Mouse (Mus musculus): ENCODE measurements around the gene Plk3.

GRCm38 (mm10) chr4:117098764-117099036 is 35.1 kb downstream of the Plk3 start:
- no peak for TF ChIP-seq GATA1 (IDR thresholded peaks at IDR 0.05; ENCODE audit: low read length)
- TF ChIP-seq TAL1 (IDR thresholded peaks at IDR 0.05; ENCODE audit: low read length) = no peak

All from erythroblast, embryonic 14.5 days (primary cell).